Mouse (Mus musculus) T-helper 1 cell (primary cell): Measurements from ENCODE around the gene Ctnnd1.

Experiments
- in situ Hi-C: fragments of 300-600 bp; cut with MboI, MseI; formaldehyde crosslinking; loops from one replicate; pipeline ENCODE4 v1.15.1; 2025; ENCODE audit warnings: high pct_unique_total_duplicates

Gene Ctnnd1

GRCm38 (mm10) chr2:84617637-84618515 lies 32.7 kb downstream of the Ctnnd1 start:
- in situ Hi-C loops = loop anchor here (5.0 kb wide), 1 partner anchor 49 kb away; no protein-coding TSS in a partner anchor

DNA sequence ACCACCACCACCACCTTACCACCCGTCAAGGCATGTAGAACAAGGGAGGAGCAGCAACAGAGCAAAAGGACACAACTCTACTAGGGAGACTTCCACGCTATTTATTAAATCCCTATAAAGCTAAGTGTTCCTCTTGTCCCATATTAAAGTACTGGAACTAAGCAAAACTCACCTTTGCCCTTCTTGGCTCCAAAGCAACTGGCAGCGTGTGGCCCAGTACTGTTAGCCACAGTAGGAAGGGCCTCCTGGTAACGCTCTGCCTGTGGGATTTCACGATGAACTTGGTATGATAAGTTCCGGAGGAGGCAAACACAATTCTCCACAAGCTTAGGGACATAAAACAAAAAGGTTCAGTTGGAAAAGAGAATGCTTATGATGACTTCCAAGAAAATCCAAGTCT lies 37.8 kb downstream of the Ctnnd1 start:
- in situ Hi-C loops = no loop called here

- in situ Hi-C loops = no loop called here
Measured at GRCm38 (mm10) chr2:84607842-84608241, 42.7 kb downstream of the Ctnnd1 start.

DNA sequence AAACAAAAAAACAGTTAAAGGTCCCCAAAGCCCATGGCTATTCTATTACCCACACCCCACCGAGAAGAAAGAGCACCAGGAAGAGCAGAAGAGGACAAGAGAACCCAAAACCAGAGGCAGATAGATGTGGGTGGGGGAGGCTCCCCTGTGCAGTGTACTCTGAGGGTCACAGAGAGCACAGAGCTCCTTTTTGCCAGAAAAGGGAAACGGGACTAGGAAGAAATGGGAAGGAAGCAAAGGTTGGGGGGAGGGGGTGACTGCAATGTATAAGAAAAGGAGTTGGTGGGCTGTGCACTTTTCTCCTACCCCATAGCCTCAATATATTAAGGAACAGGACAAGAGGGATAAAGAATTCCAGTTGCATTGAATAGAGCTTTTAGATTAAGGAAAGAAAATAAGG lies 49.6 kb downstream of the Ctnnd1 start:
- in situ Hi-C loops = no loop called here

- in situ Hi-C loops = no loop called here
Measured at GRCm38 (mm10) chr2:84599270-84599888, 51.2 kb downstream of the Ctnnd1 start.

DNA sequence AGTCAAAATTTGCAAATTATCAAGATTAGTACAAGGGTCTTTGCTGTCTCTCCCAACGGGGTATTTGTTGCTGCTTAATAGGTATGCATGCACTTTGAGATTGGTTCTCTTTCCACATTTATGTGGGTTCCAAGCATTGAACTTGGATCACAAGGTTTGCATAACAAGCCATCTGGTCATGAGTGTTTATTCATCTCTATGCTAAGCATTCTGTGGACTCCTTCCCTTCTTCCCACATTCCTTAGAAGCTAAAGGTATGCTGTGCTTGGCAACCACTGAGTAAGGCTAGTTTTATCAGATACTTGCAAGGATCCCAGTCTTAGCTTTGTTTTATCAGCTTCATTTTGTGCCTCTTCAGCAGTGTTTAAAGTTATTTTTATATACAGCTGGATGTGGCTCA lies 53.4 kb downstream of the Ctnnd1 start:
- in situ Hi-C loops = no loop called here

DNA sequence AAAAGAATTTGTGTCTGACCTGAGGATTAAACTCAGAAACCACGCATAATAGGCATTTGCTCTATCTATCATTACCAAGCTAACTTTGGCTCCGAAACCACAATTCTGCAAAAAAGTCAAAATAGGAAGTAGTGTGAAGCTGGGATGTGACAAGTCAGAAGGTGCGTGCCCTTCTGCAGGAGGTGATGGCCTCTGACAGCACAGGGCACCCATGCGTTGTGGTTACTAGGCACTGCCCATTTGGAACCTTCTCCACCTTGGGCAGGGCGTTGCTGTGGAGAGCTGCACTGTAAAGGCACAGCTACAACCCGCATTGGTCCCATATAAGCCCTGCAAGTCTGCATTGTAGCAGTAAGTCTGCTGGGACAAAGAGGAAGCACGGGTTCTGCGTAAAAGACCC lies 57.8 kb downstream of the Ctnnd1 start:
- in situ Hi-C loops = no loop called here

DNA sequence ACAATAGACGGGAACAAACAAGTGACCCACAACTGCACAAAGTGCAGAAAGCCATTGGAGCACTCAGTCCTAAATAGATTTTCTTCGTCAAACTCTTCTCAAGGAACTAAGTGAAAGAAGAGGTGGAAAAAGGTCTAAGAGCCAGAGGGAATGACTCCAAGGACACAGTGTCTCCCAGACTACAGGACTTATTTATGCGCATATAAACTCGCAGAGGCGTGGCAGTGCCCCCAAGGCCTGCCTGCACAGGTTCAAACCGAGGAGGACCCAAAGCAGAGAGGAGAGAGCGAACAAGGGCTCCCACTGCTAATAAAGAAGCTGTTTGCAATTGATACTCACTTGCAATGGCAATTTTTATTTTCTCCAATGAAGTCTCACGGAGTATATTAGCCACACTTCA lies 64.9 kb downstream of the Ctnnd1 start:
- in situ Hi-C loops = no loop called here

- in situ Hi-C loops = loop anchor here (5.0 kb wide), 1 partner anchor 50 kb away; no protein-coding TSS in a partner anchor
Measured at GRCm38 (mm10) chr2:84582286-84582685, 68.3 kb downstream of the Ctnnd1 start.

DNA sequence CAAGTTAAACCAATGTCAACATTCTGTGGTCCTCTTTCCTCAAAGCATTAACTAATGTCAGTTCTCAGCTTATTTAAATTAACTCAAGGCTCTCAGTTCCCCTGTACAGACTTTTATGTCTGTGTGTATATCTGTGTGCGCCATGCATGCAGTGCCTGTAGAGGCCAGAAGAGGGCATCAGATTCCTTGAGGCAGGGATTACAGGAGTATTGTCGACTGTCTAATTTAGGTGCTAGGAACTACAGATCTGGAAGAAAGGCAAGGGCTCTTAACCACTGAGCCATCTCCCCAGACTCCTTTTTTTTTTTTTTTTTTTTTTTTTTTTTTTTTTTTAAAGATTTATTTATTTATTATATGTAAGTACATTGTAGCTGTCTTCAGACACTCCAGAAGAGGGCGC lies 69.4 kb downstream of the Ctnnd1 start:
- in situ Hi-C loops = loop anchor here (5.0 kb wide), 1 partner anchor 49 kb away; no protein-coding TSS in a partner anchor

DNA sequence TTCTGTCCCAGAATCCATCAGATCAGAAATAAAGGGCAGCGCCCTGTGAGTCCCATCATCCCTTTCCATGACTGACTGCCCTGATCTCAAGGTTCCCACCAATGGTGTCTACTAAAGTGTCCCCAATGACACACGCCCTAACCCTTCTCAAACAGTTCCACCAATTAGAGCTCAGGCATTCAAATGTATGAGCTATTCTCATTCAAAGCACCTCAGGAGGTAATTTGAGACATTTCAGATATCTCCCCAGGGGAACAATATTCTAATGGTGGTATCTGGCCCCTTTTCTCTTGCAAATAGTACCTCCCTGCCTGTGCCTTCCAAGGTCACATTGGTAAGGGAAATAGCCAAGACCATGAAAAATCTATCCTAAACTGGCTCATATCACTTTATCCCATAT lies 71.3 kb downstream of the Ctnnd1 start:
- in situ Hi-C loops = no loop called here

GRCm38 (mm10) chr2:84574130-84574529 lies 76.4 kb downstream of the Ctnnd1 start:
- in situ Hi-C loops = no loop called here

DNA sequence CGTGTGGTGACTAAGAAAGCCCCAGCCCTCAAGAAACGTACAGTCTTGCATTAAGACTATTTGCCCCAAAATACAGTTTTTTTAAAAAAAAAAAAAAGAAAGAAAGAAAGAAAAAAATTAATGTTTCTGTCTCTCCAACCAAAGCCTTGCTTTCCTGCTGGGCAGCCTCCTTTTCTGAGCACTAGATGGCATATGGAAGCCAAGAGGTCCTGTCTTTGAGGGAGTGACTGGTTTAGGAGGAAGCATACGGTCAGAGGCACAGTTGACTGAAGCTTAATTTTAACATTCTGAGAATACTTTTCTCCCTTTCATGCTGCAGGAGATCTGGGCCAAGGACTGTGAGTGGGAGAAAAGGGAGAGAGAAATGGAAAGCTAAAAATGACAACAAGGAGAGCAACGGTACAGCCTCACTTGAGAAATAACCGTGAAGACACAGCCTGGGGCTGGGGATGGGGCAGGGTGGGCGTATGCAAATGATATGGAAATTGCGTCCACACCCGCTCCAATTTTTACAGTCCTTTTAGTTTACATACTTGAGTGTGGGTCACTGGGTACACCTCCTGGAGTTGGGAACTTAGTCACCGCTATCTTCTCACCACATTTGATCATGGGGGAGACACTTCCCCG lies 93.6 kb downstream of the Ctnnd1 start:
- in situ Hi-C loops = no loop called here

- in situ Hi-C loops = no loop called here
Measured at GRCm38 (mm10) chr2:84551390-84552100, 99.0 kb downstream of the Ctnnd1 start.
